Mouse (Mus musculus) kidney, adult 2 months (tissue): ENCODE measurements around the gene BC080695.
"Not testable (repeated sequence)": the region's sequence is repeated elsewhere in the genome, so short reads cannot be mapped to it uniquely, and the experiment has no call there.

Source experiments
- CTCF ChIP-seq: fragments of 200-500 bp; conservative IDR thresholded peaks from 2 replicates; pipeline ENCODE4 v1.5.1; 2011; ENCODE audit warnings: low read depth, mild to moderate bottlenecking, control low read depth, low read length, moderate library complexity, mixed read lengths; ENCODE audit not compliant: insufficient read depth, insufficient read length
- POLR2A ChIP-seq: fragments of 200-500 bp; IDR thresholded peaks from one replicate; pipeline ENCODE4 v1.6.1; 2011; ENCODE audit warnings: low read depth, low read length, control low read depth

DNA sequence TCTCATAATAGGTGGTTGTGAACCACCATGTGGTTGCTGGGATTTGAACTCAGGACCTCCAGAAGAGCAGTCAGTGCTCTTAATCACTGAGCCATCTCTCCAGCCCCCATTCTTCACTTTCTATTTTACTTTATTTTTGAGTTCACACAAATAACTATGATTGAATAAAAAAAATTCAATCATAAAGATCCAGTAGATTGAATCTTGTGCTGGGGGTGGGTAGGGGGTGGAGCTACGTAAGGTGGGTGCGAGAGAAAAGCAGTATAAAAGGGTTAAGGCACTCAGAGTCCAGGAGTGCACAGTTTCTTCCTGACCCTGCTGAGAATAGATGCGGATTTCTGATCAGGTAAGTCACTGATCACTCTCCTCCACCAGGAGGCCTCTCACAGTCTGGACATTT, 15.8 kb upstream of the BC080695 start, which contains the start of gene Gm13040:
- TF ChIP-seq POLR2A, CTCF: not testable (repeated sequence)
